Mouse (Mus musculus) liver, embryonic 15.5 days (tissue): ENCODE measurements around the gene Ssr4. TPM values are rescaled to one million over a fixed set of nuclear protein-coding genes. Genes with fewer than 3 reads are reported as not detected.

Experiments used
- ATAC-seq: fragments of 200-750 bp; cut with Nextera tagmentation; 2 replicates; pipeline ENCODE4 v1.8.0; 2017; ENCODE audit warnings: moderate number of reproducible peaks, mild to moderate bottlenecking, moderate library complexity; ENCODE audit not compliant: insufficient read depth
- H3K27ac ChIP-seq: fragments of 300-500 bp; sonication (generic); replicated peaks from 2 replicates; pipeline ENCODE4 v1.5.1; 2015; ENCODE audit warnings: mild to moderate bottlenecking, inconsistent platforms
- H3K27me3 ChIP-seq: fragments of 300-500 bp; sonication (generic); 2 replicates; pipeline ENCODE4 v1.6.1; 2015; ENCODE audit warnings: mild to moderate bottlenecking, inconsistent platforms
- H3K36me3 ChIP-seq: fragments of 300-500 bp; sonication (generic); replicated peaks from 2 replicates; pipeline ENCODE4 v1.6.1; 2015; ENCODE audit warnings: moderate library complexity, mild to moderate bottlenecking, inconsistent platforms
- H3K4me1 ChIP-seq: fragments of 300-500 bp; sonication (generic); replicated peaks from 2 replicates; pipeline ENCODE4 v1.6.1; 2015; ENCODE audit warnings: inconsistent platforms
- H3K4me2 ChIP-seq: fragments of 300-500 bp; sonication (generic); 2 replicates; pipeline ENCODE4 v1.6.1; 2015; ENCODE audit warnings: moderate library complexity, mild to moderate bottlenecking, inconsistent platforms
- H3K4me3 ChIP-seq: fragments of 300-500 bp; sonication (generic); replicated peaks from 2 replicates; pipeline ENCODE4 v1.5.1; 2015; ENCODE audit warnings: mild to moderate bottlenecking, inconsistent platforms
- H3K9ac ChIP-seq: fragments of 300-500 bp; sonication (generic); 2 replicates; pipeline ENCODE4 v1.6.1; 2015; ENCODE audit warnings: moderate library complexity, mild to moderate bottlenecking, inconsistent platforms
- H3K9me3 ChIP-seq: fragments of 300-500 bp; sonication (generic); replicated peaks from 2 replicates; pipeline ENCODE4 v1.6.1; 2016; ENCODE audit warnings: inconsistent platforms
- WGBS: fragments of 180-500 bp; shearing (Covaris S2); methylation state at CpG from one replicate; pipeline ENCODE4 v1.1.7; 2015; ENCODE audit warnings: mixed read lengths; ENCODE audit not compliant: insufficient replicate concordance; 5-methylcytosine and 5-hydroxymethylcytosine counted together
- polyA plus RNA-seq: library from polyadenylated mRNA; unstranded; fragments of >200 nt; fragmentation: Nextera tagmentation; extraction: Ambion mirVana; gene quantifications from 2 replicates; pipeline ENCODE4 v1.2.1, GENCODE M21; 2015

Ssr4 gene
- polyA plus RNA-seq, 1 experiment from 2014 or later, result 162 TPM

GRCm38 (mm10) chrX:73816596-73817314, 29.9 kb downstream of the Ssr4 start:
- H3K36me3 ChIP-seq, result no peaks in the 10 kb centered on the region
- H3K9me3 ChIP-seq, result no peaks in the 10 kb centered on the region
- H3K4me3 ChIP-seq, result no peak overlapping the region
- H3K4me1 ChIP-seq, result no peaks in the 10 kb centered on the region
- no peak for ATAC-seq
- H3K9ac ChIP-seq, result no peak overlapping the region
- H3K27ac ChIP-seq, result no peak overlapping the region
- 16% methylated on average over 3 of the region's 3 CpGs for WGBS
- H3K4me2 ChIP-seq, result no peak overlapping the region
- peaks cover 20% of the 10 kb centered on the region for H3K27me3 ChIP-seq

- ATAC-seq, result no peak
- peaks cover 48% of the 10 kb centered on the region for H3K27me3 ChIP-seq
- H3K9me3 ChIP-seq, result no peaks in the 10 kb centered on the region
- H3K36me3 ChIP-seq, result no peaks in the 10 kb centered on the region
- no peak overlapping the region for H3K9ac ChIP-seq
- 10% methylated on average over 17 of the region's 17 CpGs for WGBS
- H3K4me3 ChIP-seq, result no peak overlapping the region
- no peak overlapping the region for H3K27ac ChIP-seq
- H3K4me2 ChIP-seq, result peak overlapping the region; percentile 65; the same call in 1 of the 2 replicates
- no peaks in the 10 kb centered on the region for H3K4me1 ChIP-seq
Observed at GRCm38 (mm10) chrX:73823747-73824146, 36.9 kb downstream of the Ssr4 start.

GRCm38 (mm10) chrX:73824185-73825151, 37.6 kb downstream of the Ssr4 start, which contains the start of gene Pdzd4:
Gene Pdzd4 (minus strand): TSS chrX:73824969.
- no peaks in the 10 kb centered on the region for H3K9me3 ChIP-seq
- no peak within 1 kb of the TSS for H3K9ac ChIP-seq
- H3K27ac ChIP-seq, result no peak within 1 kb of the TSS
- H3K27me3 ChIP-seq, result peaks cover 49% of the 10 kb centered on the region
- peak within 1 kb of the TSS; percentile 45 for H3K4me3 ChIP-seq
- H3K4me2 ChIP-seq, result peak within 1 kb of the TSS; percentile 65
- H3K36me3 ChIP-seq, result no peaks in the 10 kb centered on the region
- 12% methylated on average over 82 of the region's 84 CpGs for WGBS
- no peaks in the 10 kb centered on the region for H3K4me1 ChIP-seq
- no peak; the same call in 1 of the 2 replicates for ATAC-seq

- no peak overlapping the region for H3K4me3 ChIP-seq
- WGBS, result 77% methylated on average over 1 of the region's 1 CpGs
Observed at GRCm38 (mm10) chrX:73835731-73836130, 48.9 kb downstream of the Ssr4 start.

DNA sequence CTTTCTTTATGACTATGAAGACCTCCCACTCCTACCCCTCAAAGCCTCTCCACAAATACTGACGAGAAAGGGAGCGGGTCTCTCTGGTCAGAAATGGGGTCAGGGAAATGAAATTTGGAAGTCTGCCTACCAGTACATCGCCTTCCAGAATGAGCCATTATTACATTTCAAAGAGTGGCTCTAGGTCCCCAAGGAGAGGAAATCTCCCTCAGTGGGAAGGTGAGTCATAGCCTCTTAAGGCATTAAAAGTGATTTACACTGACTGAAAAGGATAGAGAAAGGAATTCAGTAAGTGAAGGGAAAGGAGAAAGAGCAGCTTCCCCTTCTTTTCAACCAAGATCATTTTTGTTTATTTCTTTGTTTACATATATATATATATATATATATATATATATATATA, 49.9 kb downstream of the Ssr4 start:
- H3K4me2 ChIP-seq, result no peak overlapping the region
- no peaks in the 10 kb centered on the region for H3K36me3 ChIP-seq
- no peak overlapping the region for H3K9ac ChIP-seq
- ATAC-seq, result no peak
- WGBS, result 76% methylated on average over 3 of the region's 3 CpGs
- H3K9me3 ChIP-seq, result no peaks in the 10 kb centered on the region
- no peak overlapping the region for H3K4me3 ChIP-seq
- no peaks in the 10 kb centered on the region for H3K27me3 ChIP-seq
- H3K27ac ChIP-seq, result no peak overlapping the region
- H3K4me1 ChIP-seq, result no peaks in the 10 kb centered on the region

More at GRCm38 (mm10) chrX:73835731-73836130, 48.9 kb downstream of the Ssr4 start:
- H3K4me1 ChIP-seq, result no peaks in the 10 kb centered on the region
- no peak overlapping the region for H3K9ac ChIP-seq
- no peak for ATAC-seq
- H3K9me3 ChIP-seq, result no peaks in the 10 kb centered on the region
- no peaks in the 10 kb centered on the region for H3K36me3 ChIP-seq
- no peak overlapping the region for H3K4me2 ChIP-seq
- no peaks in the 10 kb centered on the region for H3K27me3 ChIP-seq
- no peak overlapping the region for H3K27ac ChIP-seq

Other genes with a start within 250 kb of the Ssr4 start
- gene Dusp9, start 147.6 kb upstream of the Ssr4 start, polyA plus RNA-seq, result 30.5 and 33.9 TPM in 2 replicates
- 0.94 and 1.1 TPM in 2 replicates for gene Pnck, start 126.9 kb upstream of the Ssr4 start, polyA plus RNA-seq
- 0.33 and 0.51 TPM in 2 replicates for gene Slc6a8, start 113.9 kb upstream of the Ssr4 start, polyA plus RNA-seq
- gene Bcap31, start 70.9 kb upstream of the Ssr4 start, polyA plus RNA-seq, result 127 and 137 TPM in 2 replicates
- 9.5 and 10.0 TPM in 2 replicates for gene Abcd1, start 70.4 kb upstream of the Ssr4 start, polyA plus RNA-seq
- gene Plxnb3, start 29.9 kb upstream of the Ssr4 start, polyA plus RNA-seq, result 0.29 and 0.45 TPM in 2 replicates
- 1.9 and 2.9 TPM in 2 replicates for gene Srpk3, start 12.6 kb upstream of the Ssr4 start, polyA plus RNA-seq
- gene Idh3g, start 131 bp upstream of the Ssr4 start, polyA plus RNA-seq, result 117 and 127 TPM in 2 replicates
- gene Pdzd4, start 37.9 kb downstream of the Ssr4 start, polyA plus RNA-seq, result 0.07 and 0.08 TPM in 2 replicates
- gene Avpr2, start 105.1 kb downstream of the Ssr4 start, polyA plus RNA-seq, result 0.05 and 0.10 TPM in 2 replicates
- gene L1cam, start 109.1 kb downstream of the Ssr4 start, polyA plus RNA-seq, result 0.21 and 0.26 TPM in 2 replicates
- 6.4 and 7.7 TPM in 2 replicates for gene Arhgap4, start 134.8 kb downstream of the Ssr4 start, polyA plus RNA-seq
- gene Naa10, start 134.9 kb downstream of the Ssr4 start, polyA plus RNA-seq, result 72.4 and 79.2 TPM in 2 replicates
- gene Renbp, start 143.8 kb downstream of the Ssr4 start, polyA plus RNA-seq, result 19.6 and 22.6 TPM in 2 replicates
- 29.6 and 30.7 TPM in 2 replicates for gene Hcfc1, start 179.3 kb downstream of the Ssr4 start, polyA plus RNA-seq
- 23.0 and 24.5 TPM in 2 replicates for gene Irak1, start 236.9 kb downstream of the Ssr4 start, polyA plus RNA-seq